Mouse (Mus musculus): ENCODE measurements at regions not wholly inside any gene's neighbourhood (a gene's known extent, or its start where the extent isn't known, plus 50 kb on each side); places are given as distances from the start of the nearest gene placed in this dataset.
A peak's percentile ranks its signal among the peaks of the same experiment; 100 is the strongest.

- 81% methylated on average over 3 of the region's 3 CpGs for WGBS
- H3K4me2 ChIP-seq, result no peak overlapping the region
- no peak overlapping the region for H3K9ac ChIP-seq (ENCODE audit: low read length)
These were observed 1820.8 kb upstream of the Acvr2a start for GRCm38 (mm10) chr2:46993126-46993525.

GRCm38 (mm10) chr2:46992672-46993071, 1821.2 kb upstream of the Acvr2a start:
- no peak for ATAC-seq (ENCODE audit: low FRiP score)

More at GRCm38 (mm10) chr2:46993126-46993525, 1820.8 kb upstream of the Acvr2a start:
- H3K27me3 ChIP-seq (ENCODE audit: control insufficient read depth, insufficient read depth, low read length), result no peaks in the 10 kb centered on the region
- DNase-seq (ENCODE audit: low spot score, missing footprints) (no peak), ATAC-seq (ENCODE audit: low FRiP score) (no peak)
- no peak overlapping the region for H3K4me3 ChIP-seq (ENCODE audit: low read depth, low read length)
- H3K27ac ChIP-seq (ENCODE audit: low read depth, low read length), result no peak overlapping the region
- no peaks in the 10 kb centered on the region for H3K4me1 ChIP-seq (ENCODE audit: control insufficient read depth, insufficient read depth, low read length)
- H3K36me3 ChIP-seq (ENCODE audit: control insufficient read depth, insufficient read depth, low read length), result no peaks in the 10 kb centered on the region
- no peaks in the 10 kb centered on the region for H3K9me3 ChIP-seq (ENCODE audit: control insufficient read depth, low read length)

GRCm38 (mm10) chr2:46986689-46987088, 1827.2 kb upstream of the Acvr2a start:
- Histone ChIP-seq H3K9me3 (ENCODE audit: control insufficient read depth, low read length) (no peaks in the 10 kb centered on the region), H3K36me3 (ENCODE audit: control insufficient read depth, insufficient read depth, low read length) (no peaks in the 10 kb centered on the region), H3K27me3 (ENCODE audit: control insufficient read depth, insufficient read depth, low read length) (no peaks in the 10 kb centered on the region), H3K9ac (ENCODE audit: low read length) (no peak overlapping the region), H3K4me1 (ENCODE audit: control insufficient read depth, insufficient read depth, low read length) (no peaks in the 10 kb centered on the region), H3K27ac (ENCODE audit: low read depth, low read length) (no peak overlapping the region), H3K4me2 (no peak overlapping the region), H3K4me3 (ENCODE audit: low read depth, low read length) (no peak overlapping the region)
- ATAC-seq (ENCODE audit: low FRiP score) (no peak), DNase-seq (ENCODE audit: low spot score, missing footprints) (no peak)
- 89% methylated on average over 2 of the region's 2 CpGs for WGBS

More at GRCm38 (mm10) chr2:46992672-46993071, 1821.2 kb upstream of the Acvr2a start:
- H3K4me3 ChIP-seq (ENCODE audit: low read depth, low read length), result no peak overlapping the region
- no peaks in the 10 kb centered on the region for H3K27me3 ChIP-seq (ENCODE audit: control insufficient read depth, insufficient read depth, low read length)
- H3K27ac ChIP-seq (ENCODE audit: low read depth, low read length), result no peak overlapping the region
- WGBS, result 94% methylated on average over 3 of the region's 3 CpGs
- H3K4me2 ChIP-seq, result no peak overlapping the region
- no peak overlapping the region for H3K9ac ChIP-seq (ENCODE audit: low read length)
- DNase-seq (ENCODE audit: low spot score, missing footprints), result no peak
- no peaks in the 10 kb centered on the region for H3K9me3 ChIP-seq (ENCODE audit: control insufficient read depth, low read length)
- H3K4me1 ChIP-seq (ENCODE audit: control insufficient read depth, insufficient read depth, low read length), result no peaks in the 10 kb centered on the region
- no peaks in the 10 kb centered on the region for H3K36me3 ChIP-seq (ENCODE audit: control insufficient read depth, insufficient read depth, low read length)

GRCm38 (mm10) chr2:46985915-46986672, 1827.8 kb upstream of the Acvr2a start:
- Histone ChIP-seq H3K9ac (ENCODE audit: low read length) (no peak overlapping the region), H3K27me3 (ENCODE audit: control insufficient read depth, insufficient read depth, low read length) (no peaks in the 10 kb centered on the region), H3K4me1 (ENCODE audit: control insufficient read depth, insufficient read depth, low read length) (no peaks in the 10 kb centered on the region), H3K9me3 (ENCODE audit: control insufficient read depth, low read length) (no peaks in the 10 kb centered on the region), H3K4me2 (no peak overlapping the region), H3K4me3 (ENCODE audit: low read depth, low read length) (no peak overlapping the region), H3K36me3 (ENCODE audit: control insufficient read depth, insufficient read depth, low read length) (no peaks in the 10 kb centered on the region), H3K27ac (ENCODE audit: low read depth, low read length) (no peak overlapping the region)
- no peak for DNase-seq (ENCODE audit: low spot score, missing footprints)
- 88% methylated on average over 4 of the region's 4 CpGs for WGBS
- ATAC-seq (ENCODE audit: low FRiP score), result no peak

GRCm38 (mm10) chr2:46940628-46941530, 1823.7 kb upstream of the Zeb2 start:
- H3K9me3 ChIP-seq (ENCODE audit: control insufficient read depth, low read length), result no peaks in the 10 kb centered on the region
- no peaks in the 10 kb centered on the region for H3K4me1 ChIP-seq (ENCODE audit: control insufficient read depth, insufficient read depth, low read length)
- no peak overlapping the region for H3K27ac ChIP-seq (ENCODE audit: low read depth, low read length)
- no peak overlapping the region for H3K4me2 ChIP-seq
- H3K27me3 ChIP-seq (ENCODE audit: control insufficient read depth, insufficient read depth, low read length), result no peaks in the 10 kb centered on the region
- H3K9ac ChIP-seq (ENCODE audit: low read length), result no peak overlapping the region
- no peaks in the 10 kb centered on the region for H3K36me3 ChIP-seq (ENCODE audit: control insufficient read depth, insufficient read depth, low read length)
- ATAC-seq (ENCODE audit: low FRiP score), result no peak
- 73% methylated on average over 7 of the region's 7 CpGs for WGBS
- no peak overlapping the region for H3K4me3 ChIP-seq (ENCODE audit: low read depth, low read length)
- no peak for DNase-seq (ENCODE audit: low spot score, missing footprints)

- H3K27ac ChIP-seq (ENCODE audit: low read depth, low read length), result no peak overlapping the region
- H3K27me3 ChIP-seq (ENCODE audit: control insufficient read depth, insufficient read depth, low read length), result no peaks in the 10 kb centered on the region
- WGBS, result 87% methylated on average over 1 of the region's 1 CpGs
These were observed 1815.6 kb upstream of the Zeb2 start for GRCm38 (mm10) chr2:46932831-46933230.

GRCm38 (mm10) chr2:46924189-46924588, 1807.0 kb upstream of the Zeb2 start:
- Histone ChIP-seq H3K36me3 (ENCODE audit: control insufficient read depth, insufficient read depth, low read length) (no peaks in the 10 kb centered on the region), H3K4me2 (no peak overlapping the region), H3K27ac (ENCODE audit: low read depth, low read length) (no peak overlapping the region), H3K4me3 (ENCODE audit: low read depth, low read length) (no peak overlapping the region), H3K9ac (ENCODE audit: low read length) (no peak overlapping the region), H3K4me1 (ENCODE audit: control insufficient read depth, insufficient read depth, low read length) (no peaks in the 10 kb centered on the region), H3K27me3 (ENCODE audit: control insufficient read depth, insufficient read depth, low read length) (no peaks in the 10 kb centered on the region), H3K9me3 (ENCODE audit: control insufficient read depth, low read length) (no peaks in the 10 kb centered on the region)
- 83% methylated on average over 3 of the region's 3 CpGs for WGBS
- no peak for ATAC-seq (ENCODE audit: low FRiP score)
- no peak for DNase-seq (ENCODE audit: low spot score, missing footprints)

More at GRCm38 (mm10) chr2:46932831-46933230, 1815.6 kb upstream of the Zeb2 start:
- Histone ChIP-seq H3K9ac (ENCODE audit: low read length) (no peak overlapping the region), H3K36me3 (ENCODE audit: control insufficient read depth, insufficient read depth, low read length) (no peaks in the 10 kb centered on the region), H3K4me2 (no peak overlapping the region), H3K4me3 (ENCODE audit: low read depth, low read length) (no peak overlapping the region), H3K4me1 (ENCODE audit: control insufficient read depth, insufficient read depth, low read length) (no peaks in the 10 kb centered on the region), H3K9me3 (ENCODE audit: control insufficient read depth, low read length) (no peaks in the 10 kb centered on the region)
- DNase-seq (ENCODE audit: low spot score, missing footprints) (no peak), ATAC-seq (ENCODE audit: low FRiP score) (no peak)

- Histone ChIP-seq H3K4me3 (ENCODE audit: low read depth, low read length) (no peak overlapping the region), H3K27me3 (ENCODE audit: control insufficient read depth, insufficient read depth, low read length) (no peaks in the 10 kb centered on the region), H3K4me2 (no peak overlapping the region), H3K9me3 (ENCODE audit: control insufficient read depth, low read length) (no peaks in the 10 kb centered on the region), H3K4me1 (ENCODE audit: control insufficient read depth, insufficient read depth, low read length) (no peaks in the 10 kb centered on the region), H3K9ac (ENCODE audit: low read length) (no peak overlapping the region), H3K27ac (ENCODE audit: low read depth, low read length) (no peak overlapping the region), H3K36me3 (ENCODE audit: control insufficient read depth, insufficient read depth, low read length) (no peaks in the 10 kb centered on the region)
- ATAC-seq (ENCODE audit: low FRiP score) (peak; percentile 14; the same call in 1 of the 2 replicates), DNase-seq (ENCODE audit: low spot score, missing footprints) (no peak)
These were observed 1796.3 kb upstream of the Zeb2 start for GRCm38 (mm10) chr2:46913496-46913895.

GRCm38 (mm10) chr2:46883216-46883615, 1766.0 kb upstream of the Zeb2 start:
- WGBS, result 74% methylated on average over 2 of the region's 2 CpGs
- H3K9ac ChIP-seq (ENCODE audit: low read length), result no peak overlapping the region
- no peaks in the 10 kb centered on the region for H3K27me3 ChIP-seq (ENCODE audit: control insufficient read depth, insufficient read depth, low read length)
- no peak for ATAC-seq (ENCODE audit: low FRiP score)
- no peaks in the 10 kb centered on the region for H3K4me1 ChIP-seq (ENCODE audit: control insufficient read depth, insufficient read depth, low read length)
- no peak for DNase-seq (ENCODE audit: low spot score, missing footprints)
- no peak overlapping the region for H3K4me2 ChIP-seq
- H3K27ac ChIP-seq (ENCODE audit: low read depth, low read length), result no peak overlapping the region
- no peaks in the 10 kb centered on the region for H3K9me3 ChIP-seq (ENCODE audit: control insufficient read depth, low read length)
- H3K36me3 ChIP-seq (ENCODE audit: control insufficient read depth, insufficient read depth, low read length), result no peaks in the 10 kb centered on the region
- no peak overlapping the region for H3K4me3 ChIP-seq (ENCODE audit: low read depth, low read length)

Measured in midbrain, embryonic 11.5 days (tissue).